Mouse (Mus musculus) kidney, postnatal 14 days (tissue): ENCODE measurements around the gene Ptp4a2.
"Not testable (repeated sequence)": the region's sequence is repeated elsewhere in the genome, so short reads cannot be mapped to it uniquely, and the experiment has no call there.

Experiments
- DNase-seq: peaks from one replicate; pipeline ENCODE4 v3.0.0; 2022; ENCODE audit warnings: mixed read lengths

Gene Ptp4a2

GRCm38 (mm10) chr4:129853996-129854395 is 43.0 kb downstream of the Ptp4a2 start:
- DNase-seq: no peak

GRCm38 (mm10) chr4:129854615-129855014 is 43.6 kb downstream of the Ptp4a2 start:
- no peak for DNase-seq

GRCm38 (mm10) chr4:129855051-129855970 is 44.3 kb downstream of the Ptp4a2 start:
- peak; percentile 27 for DNase-seq

- DNase-seq: no peak
These were observed 49.4 kb downstream of the Ptp4a2 start for GRCm38 (mm10) chr4:129860456-129860855.

- DNase-seq: no peak
These were observed 50.4 kb downstream of the Ptp4a2 start for GRCm38 (mm10) chr4:129861400-129861799.

- no peak for DNase-seq
These were observed 51.3 kb downstream of the Ptp4a2 start for GRCm38 (mm10) chr4:129862357-129862756.

DNA sequence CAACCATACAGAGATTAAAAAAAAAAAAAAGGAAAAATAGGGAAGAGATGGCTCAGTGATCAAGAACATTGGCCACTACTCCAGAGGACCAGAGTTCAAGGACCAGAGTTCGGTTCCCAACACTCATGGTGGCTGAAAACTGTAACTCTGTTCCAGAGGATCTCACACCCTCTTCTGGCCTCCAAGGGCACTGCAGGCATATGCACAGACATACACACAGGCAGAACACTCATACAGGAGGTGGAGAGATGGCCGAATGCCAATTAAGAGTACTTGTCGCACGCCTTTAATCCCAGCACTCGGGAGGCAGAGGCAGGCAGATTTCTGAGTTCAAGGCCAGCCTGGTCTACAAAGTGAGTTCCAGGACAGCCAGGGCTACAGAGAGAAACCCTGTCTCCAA is 55.2 kb downstream of the Ptp4a2 start:
- not testable (repeated sequence) for DNase-seq

DNA sequence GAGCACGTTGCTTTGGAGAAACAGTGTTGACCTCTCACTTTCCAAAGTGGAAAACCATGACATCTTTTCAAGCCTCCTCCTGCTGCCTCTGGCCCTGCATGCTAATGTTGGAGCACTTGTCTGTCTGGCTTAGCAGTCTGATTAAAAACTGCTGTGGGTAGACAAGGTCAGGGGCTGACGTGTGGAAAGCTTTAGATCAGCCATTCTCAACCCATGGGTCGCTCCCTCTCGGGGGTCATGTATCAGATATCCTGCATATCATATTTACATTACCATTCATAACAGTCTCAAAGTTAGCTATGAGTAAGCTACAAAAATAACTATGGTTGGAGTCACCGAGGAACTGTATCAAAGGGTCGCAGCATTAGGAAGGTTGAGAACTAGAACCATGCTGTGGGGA is 57.2 kb downstream of the Ptp4a2 start:
- DNase-seq: no peak

GRCm38 (mm10) chr4:129870483-129870882 is 59.5 kb downstream of the Ptp4a2 start:
- DNase-seq: peak; percentile 20

GRCm38 (mm10) chr4:129872376-129872922 is 61.4 kb downstream of the Ptp4a2 start:
- no peak for DNase-seq

GRCm38 (mm10) chr4:129874805-129875204 is 63.8 kb downstream of the Ptp4a2 start:
- DNase-seq: no peak

GRCm38 (mm10) chr4:129875406-129875805 is 64.4 kb downstream of the Ptp4a2 start:
- no peak for DNase-seq

DNA sequence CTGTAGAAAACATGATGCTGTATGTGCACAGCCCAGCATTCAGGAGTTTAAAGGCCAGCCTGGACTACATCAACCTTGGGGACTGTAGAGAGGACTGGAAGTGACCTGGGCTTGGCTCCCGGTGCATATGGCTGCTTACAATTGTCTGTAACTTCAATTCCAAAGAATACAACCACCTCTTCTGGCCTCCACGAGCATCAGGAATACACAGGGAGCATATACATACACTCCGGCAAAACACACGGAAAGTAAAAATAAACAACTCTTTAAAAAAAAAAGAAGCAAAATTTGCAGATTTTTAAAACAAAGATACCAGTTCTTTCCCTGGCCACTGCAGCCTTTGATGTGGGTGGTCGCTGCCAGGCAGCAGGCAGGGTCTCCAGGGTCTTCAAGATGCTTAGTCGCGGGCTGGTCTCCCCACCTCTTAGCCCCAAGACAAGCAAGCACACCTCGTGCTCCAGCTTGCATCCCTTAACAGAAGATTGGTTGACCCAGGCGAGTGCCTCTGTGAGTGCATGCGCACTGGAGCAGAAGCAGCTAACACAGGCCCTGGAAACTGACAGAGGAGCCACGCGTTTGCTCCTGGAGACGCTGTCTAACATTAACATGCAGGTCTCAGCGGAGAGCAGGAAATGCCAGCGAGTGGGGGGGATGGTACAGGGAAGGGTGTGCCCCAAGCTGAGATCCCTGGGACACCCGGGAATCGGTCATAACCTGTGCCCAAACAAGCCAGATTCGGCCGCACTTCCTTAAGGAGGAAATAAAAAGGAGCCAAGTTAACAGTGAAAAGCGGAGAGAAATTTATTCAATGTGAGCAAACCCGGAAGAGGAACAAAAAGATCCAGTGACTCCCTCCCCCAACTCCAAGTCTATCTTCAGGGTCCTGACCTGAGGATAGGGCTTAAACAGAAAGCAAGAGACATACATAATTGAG is 66.1 kb downstream of the Ptp4a2 start:
- DNase-seq: peak; percentile 88

GRCm38 (mm10) chr4:129877967-129878655 is 67.1 kb downstream of the Ptp4a2 start:
- peak; percentile 66 for DNase-seq

GRCm38 (mm10) chr4:129878656-129879145 is 67.7 kb downstream of the Ptp4a2 start:
- no peak for DNase-seq

DNA sequence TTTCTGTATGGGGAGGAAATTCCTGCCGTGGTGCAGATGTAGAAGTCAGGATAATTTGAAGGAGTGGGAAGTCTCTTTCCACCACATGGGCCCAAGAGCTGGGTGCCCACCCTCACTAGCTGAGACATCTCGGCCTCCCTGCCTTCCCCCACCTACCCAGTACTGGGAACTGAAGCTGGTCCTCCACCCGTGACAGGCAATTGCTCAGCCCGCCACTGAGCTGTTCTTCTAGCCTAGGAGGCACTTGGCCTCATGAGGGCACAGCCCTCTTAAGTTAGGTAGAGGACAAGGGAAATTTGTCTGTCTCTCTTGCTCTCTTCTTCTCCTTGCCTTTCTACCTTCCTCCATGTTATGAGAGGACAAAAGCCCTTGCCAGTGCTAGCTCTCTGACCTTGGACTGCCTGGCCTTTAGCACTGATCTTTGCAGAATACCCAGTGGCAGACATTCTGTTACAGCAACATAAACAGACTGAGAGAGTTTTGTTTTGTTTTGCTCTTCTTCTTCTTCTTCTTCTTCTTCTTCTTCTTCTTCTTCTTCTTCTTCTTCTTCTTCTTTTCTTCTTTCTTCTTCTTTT is 68.3 kb downstream of the Ptp4a2 start:
- DNase-seq: no peak

DNA sequence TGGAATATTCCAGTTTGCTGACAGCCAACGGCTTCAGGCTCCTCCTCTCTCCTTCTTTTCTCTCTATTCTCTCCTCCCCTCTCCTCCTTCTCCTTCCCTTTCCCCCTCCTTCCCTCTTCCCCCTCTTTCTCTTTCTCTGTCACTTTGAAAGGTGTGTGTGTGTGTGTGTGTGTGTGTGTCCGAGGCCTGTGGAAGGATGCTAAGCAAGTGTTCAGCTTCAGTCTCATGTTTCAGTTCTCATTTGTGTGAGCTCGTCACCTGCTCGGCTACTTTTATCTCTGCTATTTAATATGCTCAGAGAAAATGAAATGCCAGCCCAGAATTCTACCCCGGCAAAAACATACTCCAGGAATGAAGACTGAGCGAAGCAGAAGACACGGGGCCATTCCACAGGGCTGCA is 69.6 kb downstream of the Ptp4a2 start:
- DNase-seq: no peak

- DNase-seq: no peak
These were observed 70.6 kb downstream of the Ptp4a2 start for GRCm38 (mm10) chr4:129881661-129882060.

- peak; percentile 76 for DNase-seq
These were observed 71.7 kb downstream of the Ptp4a2 start for GRCm38 (mm10) chr4:129882555-129883293.

DNA sequence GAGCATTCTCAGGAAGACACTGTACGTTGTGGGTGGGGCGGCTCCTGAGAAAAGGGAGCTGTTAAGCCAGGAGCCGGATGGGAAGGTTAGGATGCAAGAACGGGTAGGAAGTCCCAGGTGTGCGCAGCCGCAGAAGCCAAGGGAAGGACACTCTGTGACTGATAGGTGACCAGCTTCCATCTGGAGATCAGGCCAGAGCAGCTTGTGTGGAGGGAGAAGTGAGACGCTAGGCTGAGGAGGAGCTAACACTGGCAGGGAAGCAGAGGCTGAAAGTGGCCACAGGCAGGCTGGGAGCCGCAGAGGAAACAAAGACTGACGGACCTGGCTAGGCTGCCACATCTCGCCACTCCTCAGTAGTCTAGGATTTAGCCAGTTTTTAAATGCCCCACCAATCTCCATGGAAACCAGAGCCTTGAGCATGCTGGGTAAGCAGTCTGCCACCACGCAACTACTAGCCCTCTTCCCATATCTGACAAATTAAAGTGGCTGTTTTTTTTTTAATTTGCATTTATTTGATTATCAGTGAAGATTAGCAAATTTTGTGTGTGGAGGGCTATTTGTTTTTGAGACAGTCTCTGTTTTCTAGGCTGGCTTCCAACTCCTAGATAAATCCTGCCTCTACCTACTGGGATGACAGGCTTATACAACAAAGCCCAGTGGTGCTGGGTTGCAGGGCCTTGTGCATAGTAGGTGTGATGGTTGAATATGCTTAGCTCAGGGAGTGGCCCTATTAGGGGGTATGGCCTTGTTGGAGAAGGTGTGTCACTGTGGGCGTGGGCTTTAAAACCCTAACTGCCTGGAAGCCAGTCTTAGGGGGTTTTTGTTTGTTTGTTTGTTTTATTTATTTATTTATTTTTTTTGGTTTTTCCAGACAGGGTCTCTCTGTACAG is 73.3 kb downstream of the Ptp4a2 start:
- DNase-seq: no peak
